Mouse (Mus musculus) left cerebral cortex, adult 8-10 months (tissue): ENCODE measurements around the gene Cyp4f18. TPM values are rescaled to one million over a fixed set of nuclear protein-coding genes. Genes with fewer than 3 reads are reported as not detected.
"Not testable (repeated sequence)": the region's sequence is repeated elsewhere in the genome, so short reads cannot be mapped to it uniquely, and the experiment has no call there.

Experiments used
- DNase-seq, 2 experiments: peaks; one replicate each; pipeline ENCODE4 v3.0.0; 2022; ENCODE audit warnings: low spot score in 2 of 2
- total RNA-seq, 4 experiments: library from RNA; stranded (reverse); gene quantifications; 2 replicates each; pipeline ENCODE4 v1.2.4; 2022

Gene Cyp4f18
- total RNA-seq, 4 experiments from 2014 or later, result not detected

- DNase-seq, result no peak
These were observed 28.0 kb downstream of the Cyp4f18 start for GRCm38 (mm10) chr8:71981456-71981855.

- DNase-seq, result no peak
These were observed 28.4 kb downstream of the Cyp4f18 start for GRCm38 (mm10) chr8:71981032-71981431.

GRCm38 (mm10) chr8:71974211-71974610 lies 35.2 kb downstream of the Cyp4f18 start:
- DNase-seq, result no peak

- DNase-seq, result no peak
These were observed 37.5 kb downstream of the Cyp4f18 start for GRCm38 (mm10) chr8:71971945-71972344.

- DNase-seq, result no peak
These were observed 40.8 kb downstream of the Cyp4f18 start for GRCm38 (mm10) chr8:71968636-71969035.

GRCm38 (mm10) chr8:71968100-71968499 lies 41.3 kb downstream of the Cyp4f18 start:
- no peak for DNase-seq

- no peak for DNase-seq
These were observed 42.2 kb downstream of the Cyp4f18 start for GRCm38 (mm10) chr8:71967261-71967660.

- no peak for DNase-seq
These were observed 43.0 kb downstream of the Cyp4f18 start for GRCm38 (mm10) chr8:71966411-71966810.

- DNase-seq, result no peak
These were observed 44.3 kb downstream of the Cyp4f18 start for GRCm38 (mm10) chr8:71965166-71965565.

GRCm38 (mm10) chr8:71964051-71964450 lies 45.4 kb downstream of the Cyp4f18 start:
- DNase-seq, result no peak

- no peak for DNase-seq
These were observed 47.6 kb downstream of the Cyp4f18 start for GRCm38 (mm10) chr8:71961796-71962195.

GRCm38 (mm10) chr8:71960483-71960882 lies 48.9 kb downstream of the Cyp4f18 start:
- no peak for DNase-seq

GRCm38 (mm10) chr8:71954666-71955065 lies 54.8 kb downstream of the Cyp4f18 start:
- DNase-seq, result no peak

- not testable (repeated sequence) for DNase-seq
These were observed 56.3 kb downstream of the Cyp4f18 start for GRCm38 (mm10) chr8:71952961-71953700.

- no peak for DNase-seq
These were observed 56.9 kb downstream of the Cyp4f18 start for GRCm38 (mm10) chr8:71952489-71952888.

- peak in 1 of 2 experiments; percentile 13 for DNase-seq
These were observed 57.8 kb downstream of the Cyp4f18 start for GRCm38 (mm10) chr8:71951436-71952161.

GRCm38 (mm10) chr8:71950482-71951221 lies 58.8 kb downstream of the Cyp4f18 start, which contains the start of gene Zfp961:
Gene Zfp961, plus strand, starts transcription at chr8:71951038.
- DNase-seq, result peak; percentile 95 to 96

GRCm38 (mm10) chr8:71948624-71949023 lies 60.8 kb downstream of the Cyp4f18 start:
- DNase-seq, result no peak

GRCm38 (mm10) chr8:71941776-71942175 lies 67.7 kb downstream of the Cyp4f18 start:
- no peak for DNase-seq

GRCm38 (mm10) chr8:71940293-71941208 lies 68.9 kb downstream of the Cyp4f18 start:
- no peak for DNase-seq
